Mouse (Mus musculus): ENCODE results near the gene Rtn2. TPM values are rescaled to one million over a fixed set of nuclear protein-coding genes. Genes with fewer than 3 reads are reported as not detected.

The Rtn2 gene
- polyA plus RNA-seq, 1 experiment from 2014 or later = 8.0 TPM

GRCm38 (mm10) chr7:19338060-19338459, 55.6 kb downstream of the Rtn2 start:
- Histone ChIP-seq H3K9ac (replicated peaks; ENCODE audit: low read length) (no peak overlapping the region), H3K4me3 (ENCODE audit: low read length) (no peak overlapping the region), H3K9me3 (ENCODE audit: low read length) (no peaks in the 10 kb centered on the region), H3K27me3 (ENCODE audit: insufficient read depth, low read length) (peaks cover 13% of the 10 kb centered on the region), H3K36me3 (ENCODE audit: insufficient read depth, low read length) (no peaks in the 10 kb centered on the region), H3K4me2 (replicated peaks; ENCODE audit: low read depth, low read length) (no peak overlapping the region), H3K4me1 (ENCODE audit: insufficient read depth, low read length) (peaks cover 29% of the 10 kb centered on the region), H3K27ac (ENCODE audit: low read length) (no peak overlapping the region)
- WGBS = 48% methylated on average over 2 of the region's 2 CpGs
- ATAC-seq (ENCODE audit: low FRiP score, low TSS enrichment) = no peak

GRCm38 (mm10) chr7:19338596-19338995, 56.2 kb downstream of the Rtn2 start:
- no peak overlapping the region for H3K27ac ChIP-seq (ENCODE audit: low read length)
- no peak overlapping the region for H3K9ac ChIP-seq (replicated peaks; ENCODE audit: low read length)
- no peaks in the 10 kb centered on the region for H3K9me3 ChIP-seq (ENCODE audit: low read length)
- peaks cover 30% of the 10 kb centered on the region for H3K4me1 ChIP-seq (ENCODE audit: insufficient read depth, low read length)
- H3K4me3 ChIP-seq (ENCODE audit: low read length) = no peak overlapping the region
- no peak for ATAC-seq (ENCODE audit: low FRiP score, low TSS enrichment)
- no peaks in the 10 kb centered on the region for H3K36me3 ChIP-seq (ENCODE audit: insufficient read depth, low read length)
- WGBS = 54% methylated on average over 7 of the region's 7 CpGs
- peaks cover 13% of the 10 kb centered on the region for H3K27me3 ChIP-seq (ENCODE audit: insufficient read depth, low read length)
- no peak overlapping the region for H3K4me2 ChIP-seq (replicated peaks; ENCODE audit: low read depth, low read length)

DNA sequence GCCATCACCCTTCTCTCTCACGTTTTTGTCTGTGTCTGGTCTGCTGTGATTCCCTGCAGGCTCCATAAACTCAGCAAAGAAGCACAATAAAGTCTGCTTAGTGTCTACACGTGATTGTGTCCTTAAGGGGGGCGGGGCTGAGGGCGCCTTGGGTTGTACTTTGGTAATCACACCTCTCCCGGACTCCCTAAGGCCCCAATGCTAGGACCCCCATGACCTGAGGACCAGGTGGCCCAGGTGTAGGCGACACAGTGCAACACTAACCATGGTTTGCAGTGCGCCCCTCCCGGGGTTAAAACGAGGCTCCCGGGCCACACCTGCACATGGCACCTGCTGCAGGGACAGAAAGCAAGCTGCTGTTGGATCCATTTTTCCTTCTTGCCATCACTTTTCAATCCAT, 58.8 kb downstream of the Rtn2 start:
- Histone ChIP-seq H3K9me3 (ENCODE audit: low read length) (no peaks in the 10 kb centered on the region), H3K4me1 (ENCODE audit: insufficient read depth, low read length) (peaks cover 38% of the 10 kb centered on the region), H3K27ac (ENCODE audit: low read length) (no peak overlapping the region), H3K9ac (replicated peaks; ENCODE audit: low read length) (peak overlapping the region; percentile 61; the same call in 1 of the 2 replicates), H3K36me3 (ENCODE audit: insufficient read depth, low read length) (no peaks in the 10 kb centered on the region), H3K27me3 (ENCODE audit: insufficient read depth, low read length) (peaks cover 13% of the 10 kb centered on the region), H3K4me3 (ENCODE audit: low read length) (peak overlapping the region; percentile 50), H3K4me2 (replicated peaks; ENCODE audit: low read depth, low read length) (peak overlapping the region; percentile 87)
- 18% methylated on average over 10 of the region's 10 CpGs for WGBS
- no peak for ATAC-seq (ENCODE audit: low FRiP score, low TSS enrichment)

DNA sequence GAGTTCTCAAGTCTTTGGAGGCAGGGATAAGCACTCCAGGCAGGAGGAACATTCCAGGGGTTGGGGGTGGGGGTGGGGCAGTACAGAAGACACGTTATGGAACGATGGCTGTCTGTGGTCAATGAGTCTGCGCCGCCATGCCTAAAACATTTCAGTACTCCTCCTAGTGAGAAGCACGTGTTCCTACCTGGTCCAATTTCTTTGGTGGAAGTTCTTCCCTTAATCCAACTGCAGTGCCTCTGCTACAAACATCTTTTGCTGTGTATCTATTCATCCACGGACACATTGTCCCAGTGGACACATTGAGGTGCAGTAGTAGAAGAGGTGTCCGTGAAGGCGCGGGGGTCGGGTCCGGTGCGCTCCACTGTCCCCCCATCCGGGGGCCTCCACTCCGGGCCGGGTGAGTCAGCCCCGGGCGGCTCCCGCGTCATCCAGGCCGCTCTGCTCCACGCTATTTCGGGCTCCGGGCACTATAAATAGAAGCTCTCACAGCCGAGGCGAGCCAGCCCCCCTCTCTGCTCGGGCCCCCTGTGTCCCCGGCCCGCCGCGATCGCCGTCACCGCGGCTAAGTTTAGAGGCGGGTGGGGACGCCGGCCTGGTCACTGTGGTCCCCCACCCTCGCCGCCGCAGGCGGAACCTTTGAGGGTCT, 59.5 kb downstream of the Rtn2 start:
- no peak for ATAC-seq (ENCODE audit: low FRiP score, low TSS enrichment)
- H3K9me3 ChIP-seq (ENCODE audit: low read length) = no peaks in the 10 kb centered on the region
- peak overlapping the region; percentile 50 for H3K4me3 ChIP-seq (ENCODE audit: low read length)
- peaks cover 38% of the 10 kb centered on the region for H3K4me1 ChIP-seq (ENCODE audit: insufficient read depth, low read length)
- H3K27me3 ChIP-seq (ENCODE audit: insufficient read depth, low read length) = peaks cover 13% of the 10 kb centered on the region
- peak overlapping the region; percentile 61 for H3K9ac ChIP-seq (replicated peaks; ENCODE audit: low read length)
- H3K27ac ChIP-seq (ENCODE audit: low read length) = no peak overlapping the region
- no peaks in the 10 kb centered on the region for H3K36me3 ChIP-seq (ENCODE audit: insufficient read depth, low read length)
- under 1% methylated on average over 41 of the region's 41 CpGs for WGBS
- H3K4me2 ChIP-seq (replicated peaks; ENCODE audit: low read depth, low read length) = peak overlapping the region; percentile 87

DNA sequence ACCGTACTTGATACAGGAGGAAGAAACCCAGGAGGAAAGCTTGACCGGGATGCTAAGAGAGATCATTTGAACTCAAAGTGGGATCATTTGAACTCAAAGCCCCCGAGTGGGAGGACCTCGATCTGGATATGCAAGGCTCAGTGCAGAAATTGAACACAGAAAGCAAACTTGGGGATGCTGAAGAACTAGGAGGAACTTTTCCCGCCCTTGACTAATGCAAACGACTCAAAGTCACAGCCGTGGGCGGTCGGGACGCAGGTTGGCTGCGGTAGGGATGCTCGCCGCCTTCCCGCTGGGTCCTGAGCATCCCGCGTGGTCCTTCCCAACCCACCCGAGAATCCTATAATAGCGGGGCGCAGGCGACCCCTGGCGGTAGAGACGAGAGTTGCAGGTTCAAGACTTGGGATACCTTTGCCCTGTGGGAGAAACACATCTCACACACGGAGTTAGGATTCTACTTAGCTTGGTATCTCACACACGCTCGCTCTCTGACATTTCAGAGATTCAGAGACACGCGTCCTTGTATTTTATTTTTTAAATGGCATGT, 60.1 kb downstream of the Rtn2 start:
- Histone ChIP-seq H3K9me3 (ENCODE audit: low read length) (no peaks in the 10 kb centered on the region), H3K4me1 (ENCODE audit: insufficient read depth, low read length) (peaks cover 38% of the 10 kb centered on the region), H3K4me2 (replicated peaks; ENCODE audit: low read depth, low read length) (peak overlapping the region; percentile 87), H3K9ac (replicated peaks; ENCODE audit: low read length) (peak overlapping the region; percentile 61), H3K36me3 (ENCODE audit: insufficient read depth, low read length) (no peaks in the 10 kb centered on the region), H3K27me3 (ENCODE audit: insufficient read depth, low read length) (peaks cover 13% of the 10 kb centered on the region), H3K27ac (ENCODE audit: low read length) (no peak overlapping the region), H3K4me3 (ENCODE audit: low read length) (peak overlapping the region; percentile 50)
- WGBS = under 1% methylated on average over 27 of the region's 27 CpGs
- ATAC-seq (ENCODE audit: low FRiP score, low TSS enrichment) = no peak

DNA sequence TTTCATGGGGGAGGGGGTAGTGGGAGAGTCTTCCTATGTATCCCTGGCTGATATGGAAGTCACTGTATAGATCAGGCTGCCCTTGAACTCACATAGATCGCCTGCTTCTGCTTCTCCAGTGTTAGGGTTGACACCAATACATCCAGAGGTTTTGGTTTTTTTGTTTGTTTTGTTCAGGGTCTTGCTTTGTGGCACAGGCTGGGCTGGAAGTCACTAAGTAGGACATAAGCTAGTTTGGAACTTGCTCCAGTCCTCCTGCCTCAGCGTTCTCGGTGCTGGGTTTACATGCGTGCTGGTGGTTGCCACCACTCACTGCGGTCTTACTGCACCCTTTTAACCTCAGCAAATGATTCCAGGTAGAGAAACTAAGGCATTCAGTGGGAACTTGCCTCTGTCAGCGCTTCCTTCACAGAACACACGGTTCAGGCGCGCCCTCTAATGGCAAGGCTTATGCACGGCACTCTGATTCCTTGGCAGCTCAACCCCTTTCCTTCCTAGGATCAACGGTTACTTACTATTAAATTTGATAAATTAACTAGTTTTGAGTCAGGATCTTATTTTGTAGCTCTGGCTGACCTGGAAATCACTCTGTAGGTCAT, 60.9 kb downstream of the Rtn2 start:
- Histone ChIP-seq H3K36me3 (ENCODE audit: insufficient read depth, low read length) (peaks cover 1% of the 10 kb centered on the region; the same call in 1 of the 2 replicates), H3K4me2 (replicated peaks; ENCODE audit: low read depth, low read length) (peak overlapping the region; percentile 87), H3K4me1 (ENCODE audit: insufficient read depth, low read length) (peaks cover 38% of the 10 kb centered on the region)

DNA sequence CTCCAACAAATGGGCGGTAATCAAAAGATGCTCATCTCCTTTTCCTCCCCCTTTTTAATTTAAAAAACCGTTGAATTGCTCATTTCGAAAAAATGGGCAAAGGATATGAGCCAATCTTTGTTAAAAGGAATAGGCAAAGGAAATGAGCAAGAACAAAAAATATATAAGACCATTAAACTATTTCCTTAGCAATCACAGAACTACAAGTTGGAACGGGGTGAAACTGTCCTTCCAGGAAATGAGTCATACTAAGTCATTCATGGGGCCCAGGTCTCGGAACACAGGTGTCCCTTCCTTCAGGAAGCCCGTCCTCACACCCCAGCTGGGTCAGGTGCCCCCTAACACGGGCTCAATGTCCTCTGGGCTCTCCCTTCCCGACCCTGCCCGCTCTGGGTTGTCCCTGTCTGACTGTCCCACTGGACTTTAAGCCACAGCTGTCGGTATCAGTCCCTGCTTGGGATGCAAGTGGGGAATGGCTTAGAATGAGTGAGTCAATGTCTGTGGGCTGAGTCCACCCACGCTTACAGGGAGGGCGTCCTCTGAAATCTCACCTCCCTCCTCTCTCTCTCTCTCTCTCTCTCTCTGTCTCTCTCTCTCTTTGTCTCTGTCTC, 61.9 kb downstream of the Rtn2 start, which contains the start of gene Ercc1:
Gene Ercc1 (plus strand): TSS at position 542 of the 611 bp plus-strand sequence.
- H3K4me2 ChIP-seq (replicated peaks; ENCODE audit: low read depth, low read length) = peak within 1 kb of the TSS; percentile 87
- 20% methylated on average over 12 of the region's 12 CpGs for WGBS
- H3K9me3 ChIP-seq (ENCODE audit: low read length) = no peaks in the 10 kb centered on the region
- peak within 1 kb of the TSS; percentile 89 for H3K4me3 ChIP-seq (ENCODE audit: low read length)
- H3K27me3 ChIP-seq (ENCODE audit: insufficient read depth, low read length) = peaks cover 13% of the 10 kb centered on the region
- peaks cover 38% of the 10 kb centered on the region for H3K4me1 ChIP-seq (ENCODE audit: insufficient read depth, low read length)
- H3K27ac ChIP-seq (ENCODE audit: low read length) = peak within 1 kb of the TSS; percentile 97
- H3K9ac ChIP-seq (replicated peaks; ENCODE audit: low read length) = peak within 1 kb of the TSS; percentile 93
- H3K36me3 ChIP-seq (ENCODE audit: insufficient read depth, low read length) = peaks cover 7% of the 10 kb centered on the region
- peak; percentile 3; the same call in 1 of the 2 replicates for ATAC-seq (ENCODE audit: low FRiP score, low TSS enrichment)

More for the DNA sequence above, 60.9 kb downstream of the Rtn2 start:
- H3K4me3 ChIP-seq (ENCODE audit: low read length) = no peak overlapping the region
- under 1% methylated on average over 11 of the region's 11 CpGs for WGBS
- H3K27me3 ChIP-seq (ENCODE audit: insufficient read depth, low read length) = peaks cover 13% of the 10 kb centered on the region
- no peak overlapping the region for H3K27ac ChIP-seq (ENCODE audit: low read length)
- H3K9me3 ChIP-seq (ENCODE audit: low read length) = no peaks in the 10 kb centered on the region
- ATAC-seq (ENCODE audit: low FRiP score, low TSS enrichment) = no peak
- no peak overlapping the region for H3K9ac ChIP-seq (replicated peaks; ENCODE audit: low read length)

GRCm38 (mm10) chr7:19344938-19345471, 62.6 kb downstream of the Rtn2 start:
- H3K9ac ChIP-seq (replicated peaks; ENCODE audit: low read length) = peak overlapping the region; percentile 93
- peaks cover 7% of the 10 kb centered on the region for H3K36me3 ChIP-seq (ENCODE audit: insufficient read depth, low read length)
- H3K4me1 ChIP-seq (ENCODE audit: insufficient read depth, low read length) = peaks cover 44% of the 10 kb centered on the region
- H3K9me3 ChIP-seq (ENCODE audit: low read length) = no peaks in the 10 kb centered on the region
- peak overlapping the region; percentile 74 for H3K4me2 ChIP-seq (replicated peaks; ENCODE audit: low read depth, low read length)
- 0% methylated on average over 31 of the region's 31 CpGs for WGBS
- peak; percentile 92 for ATAC-seq (ENCODE audit: low FRiP score, low TSS enrichment)
- peak overlapping the region; percentile 89 for H3K4me3 ChIP-seq (ENCODE audit: low read length)
- peaks cover 13% of the 10 kb centered on the region for H3K27me3 ChIP-seq (ENCODE audit: insufficient read depth, low read length)
- H3K27ac ChIP-seq (ENCODE audit: low read length) = peak overlapping the region; percentile 97
